8 mouse cellular contexts compared by ENCODE assay signal in the genomic region with DNA sequence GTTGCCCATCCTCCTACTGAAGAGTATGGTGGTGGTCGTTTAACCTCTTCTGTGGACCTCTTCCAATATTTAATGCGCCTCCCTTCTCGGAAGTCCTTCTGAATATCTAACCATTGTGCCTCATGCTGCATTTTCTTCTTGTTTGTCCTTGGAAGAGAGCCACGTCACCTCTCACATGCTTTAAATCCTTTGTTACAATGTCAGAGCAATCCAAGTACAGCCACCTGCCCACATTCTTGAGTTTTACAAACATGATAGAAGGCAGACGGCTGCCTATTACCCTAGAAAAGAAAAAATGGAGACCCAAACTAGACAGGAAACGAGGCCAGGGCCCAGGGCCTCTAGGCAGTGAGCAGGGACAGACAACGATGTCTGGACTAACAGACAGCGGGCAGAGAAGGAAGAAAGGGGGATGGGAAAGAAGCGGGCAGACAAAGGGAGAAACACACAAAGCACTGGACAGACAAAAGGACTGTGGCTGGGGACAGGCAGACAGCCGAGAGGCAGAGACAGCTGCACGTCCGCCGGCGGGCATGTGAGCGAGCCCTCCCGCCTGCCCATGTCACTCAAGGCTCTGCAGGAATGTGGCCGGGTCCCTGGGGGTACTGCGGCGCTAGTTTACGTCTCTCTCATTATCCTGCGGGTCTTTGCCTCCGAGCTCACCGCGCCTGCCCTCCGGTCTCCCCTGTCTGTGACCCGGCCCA. TPM values are rescaled to one million over a fixed set of nuclear protein-coding genes. Genes with fewer than 3 reads are reported as not detected.
DNase-seq lines count a peak whose midpoint lies in the region; ATAC-seq and TF ChIP-seq lines count a peak whose summit lies in the region.

No protein-coding gene starts in this region.

- H3K36me3 ChIP-seq in heart, embryonic 11.5 days (ENCODE audit: control insufficient read depth, insufficient read depth, low read length): no peaks in the 10 kb centered on the region
- no peaks in the 10 kb centered on the region for H3K36me3 ChIP-seq in ES-E14 (ENCODE audit: control insufficient read depth, insufficient read depth, low read length, poor library complexity, severe bottlenecking)
- no peaks in the 10 kb centered on the region for H3K36me3 ChIP-seq in forebrain, postnatal 0 days (ENCODE audit: insufficient read depth)
- H3K36me3 ChIP-seq in midbrain, embryonic 11.5 days (ENCODE audit: control insufficient read depth, insufficient read depth, low read length): no peaks in the 10 kb centered on the region

- no peak for TF ChIP-seq CTCF in forebrain, postnatal 0 days (IDR thresholded peaks at IDR 0.05; ENCODE audit: low read depth)

- H3K27ac ChIP-seq in heart, embryonic 11.5 days (ENCODE audit: low read depth, low read length): no peak overlapping the region
- H3K27ac ChIP-seq in ES-E14 (ENCODE audit: insufficient read depth, low read depth, low read length, poor library complexity, severe bottlenecking): no peak overlapping the region
- no peak overlapping the region for H3K27ac ChIP-seq in forebrain, postnatal 0 days (ENCODE audit: low read depth, low read length)
- H3K27ac ChIP-seq in midbrain, embryonic 11.5 days (ENCODE audit: low read depth, low read length): no peak overlapping the region

- 3% methylated on average over 26 of the region's 26 CpGs for WGBS in heart, embryonic 11.5 days (ENCODE audit: insufficient replicate concordance)
- WGBS in forebrain, postnatal 0 days: 2% methylated on average over 26 of the region's 26 CpGs
- 3% methylated on average over 26 of the region's 26 CpGs for WGBS in midbrain, embryonic 11.5 days

- H3K4me1 ChIP-seq in heart, embryonic 11.5 days (ENCODE audit: control insufficient read depth, insufficient read depth, low read length): peaks cover 19% of the 10 kb centered on the region
- peaks cover 3 to 27% of the 10 kb centered on the region in 2 experiments; a peak in 3 of 4 replicates for H3K4me1 ChIP-seq in ES-E14 (ENCODE audit: control insufficient read depth in 2 of 2, insufficient read depth in 2 of 2, low read length in 2 of 2, poor library complexity in 1 of 2)
- peaks cover 6% of the 10 kb centered on the region for H3K4me1 ChIP-seq in forebrain, postnatal 0 days (ENCODE audit: insufficient read depth)
- peaks cover 31% of the 10 kb centered on the region for H3K4me1 ChIP-seq in midbrain, embryonic 11.5 days (ENCODE audit: control insufficient read depth, insufficient read depth, low read length)

- peaks cover 94% of the 10 kb centered on the region for H3K27me3 ChIP-seq in heart, embryonic 11.5 days (ENCODE audit: control insufficient read depth, insufficient read depth, low read length)
- peaks cover 78% of the 10 kb centered on the region for H3K27me3 ChIP-seq in forebrain, postnatal 0 days (ENCODE audit: insufficient read depth, low read length)
- peaks cover 88% of the 10 kb centered on the region for H3K27me3 ChIP-seq in midbrain, embryonic 11.5 days (ENCODE audit: control insufficient read depth, insufficient read depth, low read length)

- peak overlapping the region; percentile 89 for H3K4me2 ChIP-seq in heart, embryonic 11.5 days
- peak overlapping the region; percentile 94 for H3K4me2 ChIP-seq in forebrain, postnatal 0 days (ENCODE audit: low read depth)
- peak overlapping the region; percentile 95 for H3K4me2 ChIP-seq in midbrain, embryonic 11.5 days

- H3K4me3 ChIP-seq in heart, embryonic 11.5 days (ENCODE audit: low read depth, low read length): peak overlapping the region; percentile 54
- H3K4me3 ChIP-seq in ES-E14 (ENCODE audit: insufficient read depth in 1 of 2, low read depth in 1 of 2, low read length in 2 of 2, poor library complexity in 1 of 2, severe bottlenecking in 1 of 2): peak overlapping the region; percentile 32 to 63; a peak in 3 of 4 replicates
- H3K4me3 ChIP-seq in forebrain, postnatal 0 days (ENCODE audit: low read depth, low read length): peak overlapping the region; percentile 41
- H3K4me3 ChIP-seq in midbrain, embryonic 11.5 days (ENCODE audit: low read depth, low read length): peak overlapping the region; percentile 46

- no peaks in the 10 kb centered on the region for H3K9me3 ChIP-seq in heart, embryonic 11.5 days (replicated peaks; ENCODE audit: control insufficient read depth, low read length)
- H3K9me3 ChIP-seq in ES-E14 (ENCODE audit: control insufficient read depth, insufficient read depth, low read depth, low read length): no peaks in the 10 kb centered on the region
- H3K9me3 ChIP-seq in forebrain, postnatal 0 days (ENCODE audit: low read length): no peaks in the 10 kb centered on the region
- H3K9me3 ChIP-seq in midbrain, embryonic 11.5 days (ENCODE audit: control insufficient read depth, low read length): no peaks in the 10 kb centered on the region

- in situ Hi-C loops in ES-E14 (cut with MboI; ENCODE audit: low sequenced_read_pairs in 2 of 2, unreplicated experiment in 2 of 2): loop anchor here (5.0 to 10.0 kb wide), 3 partner anchors 155 to 185 kb away; partner anchors contain the start of gene Hoxc4 (in 1 of the 2)

- ATAC-seq in heart, embryonic 11.5 days (replicated peaks; ENCODE audit: insufficient number of reproducible peaks, low FRiP score, low TSS enrichment): no peak
- no peak for ATAC-seq in forebrain, postnatal 0 days
- peak; percentile 41 for ATAC-seq in midbrain, embryonic 11.5 days (ENCODE audit: low FRiP score)
- ATAC-seq in erythroblast, adult 5-6 weeks (replicated peaks; ENCODE audit: low FRiP score, poor library complexity, severe bottlenecking): no peak

- DNase-seq in heart, postnatal 4 days: no peak
- DNase-seq in ES-E14 (ENCODE audit: low read depth, low spot score): no peak
- no peak for DNase-seq in forebrain, postnatal 0 days
- DNase-seq in midbrain, embryonic 11.5 days (ENCODE audit: low spot score, missing footprints): peak; percentile 95
- no peak for DNase-seq in T-cell, adult 2 months (ENCODE audit: low spot score)
- no peak for DNase-seq in left cerebral cortex, adult 9 months (ENCODE audit: low spot score in 2 of 2)

- H3K9ac ChIP-seq in heart, embryonic 11.5 days (ENCODE audit: low read depth, low read length): peak overlapping the region; percentile 6; the same call in 1 of the 2 replicates
- 0 out of 2 replicates have a peak overlapping the region, but pooled peaks have one; percentile 6 for H3K9ac ChIP-seq in ES-E14 (ENCODE audit: insufficient read depth, low read depth, low read length, poor library complexity, severe bottlenecking)
- peak overlapping the region; percentile 49 for H3K9ac ChIP-seq in forebrain, postnatal 0 days
- peak overlapping the region; percentile 66 for H3K9ac ChIP-seq in midbrain, embryonic 11.5 days (ENCODE audit: low read length)

TF ChIP-seq in ES-E14, 5 proteins besides CTCF, POLR2A, EP300 and RAD21:
- TF ChIP-seq ZNF384 (IDR thresholded peaks at IDR 0.05; ENCODE audit: low read depth, low read length) (no peak), CHD2 (IDR thresholded peaks at IDR 0.05; ENCODE audit: low read depth, low read length) (no peak), HCFC1 (IDR thresholded peaks at IDR 0.05; ENCODE audit: borderline replicate concordance, insufficient read depth, low read length) (no peak), MAFK (IDR thresholded peaks at IDR 0.05; ENCODE audit: insufficient read depth, low read depth, low read length) (no peak), ZC3H11A (IDR thresholded peaks at IDR 0.05; ENCODE audit: borderline replicate concordance, low read depth, low read length) (no peak)

RNA-seq across cellular contexts. Expression of gene Smug1, which starts 2.9 kb away (rescaled TPM):
- 14.7 and 17.7 TPM in 2 replicates for polyA plus RNA-seq in heart, embryonic 11.5 days (2014; fragmentation: Nextera tagmentation; extraction: Ambion mirVana)
- total RNA-seq in heart, postnatal 4 days (2021): 10 to 100 TPM; 12.7 to 14.1 TPM
- total RNA-seq in ES-E14 (2012; rRNA removed): 7.1 and 10.6 TPM in 2 replicates
- 34.0 and 34.4 TPM in 2 replicates for total RNA-seq in forebrain, postnatal 0 days (2014; rRNA removed)
- 14.6 and 18.5 TPM in 2 replicates for polyA plus RNA-seq in forebrain, postnatal 0 days (2015; fragmentation: Nextera tagmentation; extraction: Ambion mirVana)
- polyA plus RNA-seq in midbrain, embryonic 11.5 days (2014; fragmentation: Nextera tagmentation; extraction: Ambion mirVana): 26.5 and 27.2 TPM in 2 replicates
- 1.5 TPM in 1 of 2 replicates, not detected in the other for total RNA-seq in erythroblast, adult 5-6 weeks (2015; ENCODE audit: low replicate concordance)
- 0.70 and 1.0 TPM in 2 replicates for total RNA-seq in erythroblast, adult 5-6 weeks (2017; ENCODE audit: low replicate concordance)

Comparison
In these comparisons a context has a peak if more than half of its experiments do, and no peak if none do; other contexts are left out.
1. H3K9ac ChIP-seq: peak in every context shown above with its lines; median percentile 66 in midbrain, embryonic 11.5 days; 49 in forebrain, postnatal 0 days; 6 in heart, embryonic 11.5 days; 6 in ES-E14.